Mouse (Mus musculus): ENCODE measurements around the gene Celsr2. TPM values are rescaled to one million over a fixed set of nuclear protein-coding genes. Genes with fewer than 3 reads are reported as not detected.

The Celsr2 gene
- polyA plus RNA-seq (2015; fragmentation: Nextera tagmentation; extraction: Ambion mirVana), result 19.3 and 21.6 TPM in 2 replicates

- H3K4me2 ChIP-seq, result peak within 1 kb of the TSS; percentile 97
- peaks cover 22% of the 10 kb centered on the region for H3K27me3 ChIP-seq
- no peak for ATAC-seq (replicated peaks; ENCODE audit: low FRiP score)
- peak within 1 kb of the TSS; percentile 88 for H3K9ac ChIP-seq
- peaks cover 21% of the 10 kb centered on the region for H3K36me3 ChIP-seq
- peaks cover 11% of the 10 kb centered on the region; the same call in 1 of the 2 replicates for H3K9me3 ChIP-seq (replicated peaks)
- 7% methylated on average over 66 of the region's 67 CpGs for WGBS
- H3K4me1 ChIP-seq, result peaks cover 45% of the 10 kb centered on the region
- peak within 1 kb of the TSS; percentile 87 for H3K4me3 ChIP-seq (replicated peaks)
- H3K27ac ChIP-seq, result peak within 1 kb of the TSS; percentile 75
Measured at GRCm38 (mm10) chr3:108414857-108415830, at the start of gene Celsr2. Gene Celsr2 (minus strand): TSS chr3:108415552.

GRCm38 (mm10) chr3:108458866-108459265 lies 43.5 kb upstream of the Celsr2 start:
- no peak overlapping the region for H3K9ac ChIP-seq
- ATAC-seq (replicated peaks; ENCODE audit: low FRiP score), result peak; percentile 66; the same call in 1 of the 2 replicates
- H3K4me3 ChIP-seq (replicated peaks), result 0 out of 2 replicates have a peak overlapping the region, but pooled peaks have one; percentile 1
- peaks cover 5% of the 10 kb centered on the region; the same call in 1 of the 2 replicates for H3K4me1 ChIP-seq
- H3K27ac ChIP-seq, result no peak overlapping the region
- H3K4me2 ChIP-seq, result peak overlapping the region; percentile 26
- 28% methylated on average over 10 of the region's 10 CpGs for WGBS
- H3K27me3 ChIP-seq, result no peaks in the 10 kb centered on the region
- no peaks in the 10 kb centered on the region for H3K9me3 ChIP-seq (replicated peaks)
- no peaks in the 10 kb centered on the region for H3K36me3 ChIP-seq

- H3K4me1 ChIP-seq, result peaks cover 5% of the 10 kb centered on the region; the same call in 1 of the 2 replicates
- no peaks in the 10 kb centered on the region for H3K36me3 ChIP-seq
- no peaks in the 10 kb centered on the region for H3K27me3 ChIP-seq
- H3K27ac ChIP-seq, result no peak overlapping the region
- no peaks in the 10 kb centered on the region for H3K9me3 ChIP-seq (replicated peaks)
- 55% methylated on average over 14 of the region's 14 CpGs for WGBS
- no peak overlapping the region for H3K9ac ChIP-seq
- ATAC-seq (replicated peaks; ENCODE audit: low FRiP score), result no peak
- H3K4me2 ChIP-seq, result peak overlapping the region; percentile 26
- H3K4me3 ChIP-seq (replicated peaks), result 0 out of 2 replicates have a peak overlapping the region, but pooled peaks have one; percentile 1
Measured at GRCm38 (mm10) chr3:108458380-108458779, 43.0 kb upstream of the Celsr2 start.

- WGBS, result 73% methylated on average over 1 of the region's 1 CpGs
- no peak overlapping the region for H3K27ac ChIP-seq
- H3K9me3 ChIP-seq (replicated peaks), result no peaks in the 10 kb centered on the region
- H3K36me3 ChIP-seq, result no peaks in the 10 kb centered on the region
- H3K4me2 ChIP-seq, result no peak overlapping the region
- no peak for ATAC-seq (replicated peaks; ENCODE audit: low FRiP score)
- H3K4me1 ChIP-seq, result peaks cover 5% of the 10 kb centered on the region; the same call in 1 of the 2 replicates
- H3K9ac ChIP-seq, result no peak overlapping the region
- no peaks in the 10 kb centered on the region for H3K27me3 ChIP-seq
- no peak overlapping the region for H3K4me3 ChIP-seq (replicated peaks)
Measured at GRCm38 (mm10) chr3:108454172-108454571, 38.8 kb upstream of the Celsr2 start.

GRCm38 (mm10) chr3:108451969-108452368 lies 36.6 kb upstream of the Celsr2 start:
- Histone ChIP-seq H3K27ac (no peak overlapping the region), H3K36me3 (no peaks in the 10 kb centered on the region), H3K4me3 (replicated peaks) (no peak overlapping the region), H3K9me3 (replicated peaks) (no peaks in the 10 kb centered on the region), H3K4me2 (no peak overlapping the region), H3K9ac (no peak overlapping the region), H3K4me1 (no peaks in the 10 kb centered on the region), H3K27me3 (no peaks in the 10 kb centered on the region)
- no peak for ATAC-seq (replicated peaks; ENCODE audit: low FRiP score)
- WGBS, result 88% methylated on average over 2 of the region's 2 CpGs

GRCm38 (mm10) chr3:108445366-108445705 lies 30.0 kb upstream of the Celsr2 start:
- peak overlapping the region; percentile 80 for H3K9ac ChIP-seq
- peak; percentile 26 for ATAC-seq (replicated peaks; ENCODE audit: low FRiP score)
- no peaks in the 10 kb centered on the region for H3K9me3 ChIP-seq (replicated peaks)
- peaks cover 11% of the 10 kb centered on the region; the same call in 1 of the 2 replicates for H3K36me3 ChIP-seq
- H3K4me2 ChIP-seq, result peak overlapping the region; percentile 87
- H3K27me3 ChIP-seq, result no peaks in the 10 kb centered on the region
- H3K4me1 ChIP-seq, result peaks cover 23% of the 10 kb centered on the region
- WGBS, result 14% methylated on average over 6 of the region's 6 CpGs
- H3K27ac ChIP-seq, result peak overlapping the region; percentile 89; the same call in 1 of the 2 replicates
- peak overlapping the region; percentile 92 for H3K4me3 ChIP-seq (replicated peaks)

- Histone ChIP-seq H3K9ac (peak within 1 kb of the TSS; percentile 80), H3K27me3 (no peaks in the 10 kb centered on the region), H3K4me1 (peaks cover 23% of the 10 kb centered on the region), H3K27ac (peak within 1 kb of the TSS; percentile 89), H3K9me3 (replicated peaks) (no peaks in the 10 kb centered on the region), H3K4me2 (peak within 1 kb of the TSS; percentile 87), H3K4me3 (replicated peaks) (peak within 1 kb of the TSS; percentile 92), H3K36me3 (peaks cover 13% of the 10 kb centered on the region; the same call in 1 of the 2 replicates)
- under 1% methylated on average over 41 of the region's 41 CpGs for WGBS
- peak; percentile 98 for ATAC-seq (replicated peaks; ENCODE audit: low FRiP score)
Measured at GRCm38 (mm10) chr3:108444698-108445365, 29.5 kb upstream of the Celsr2 start, which contains the start of gene Sars. Gene Sars (minus strand): TSS chr3:108445209.

- Histone ChIP-seq H3K36me3 (peaks cover 18% of the 10 kb centered on the region; the same call in 1 of the 2 replicates), H3K9ac (peak overlapping the region; percentile 80), H3K27ac (peak overlapping the region; percentile 89), H3K27me3 (no peaks in the 10 kb centered on the region), H3K4me3 (replicated peaks) (peak overlapping the region; percentile 92), H3K9me3 (replicated peaks) (no peaks in the 10 kb centered on the region), H3K4me1 (peaks cover 23% of the 10 kb centered on the region), H3K4me2 (peak overlapping the region; percentile 87)
- 15% methylated on average over 8 of the region's 8 CpGs for WGBS
- peak; percentile 28; the same call in 1 of the 2 replicates for ATAC-seq (replicated peaks; ENCODE audit: low FRiP score)
Measured at GRCm38 (mm10) chr3:108444029-108444428, 28.7 kb upstream of the Celsr2 start.

- H3K27me3 ChIP-seq, result no peaks in the 10 kb centered on the region
- WGBS, result 85% methylated on average over 7 of the region's 7 CpGs
- H3K27ac ChIP-seq, result no peak overlapping the region
- H3K4me1 ChIP-seq, result no peaks in the 10 kb centered on the region
- H3K4me2 ChIP-seq, result no peak overlapping the region
- H3K4me3 ChIP-seq (replicated peaks), result no peak overlapping the region
- H3K9ac ChIP-seq, result no peak overlapping the region
- ATAC-seq (replicated peaks; ENCODE audit: low FRiP score), result no peak
- H3K9me3 ChIP-seq (replicated peaks), result no peaks in the 10 kb centered on the region
- H3K36me3 ChIP-seq, result peaks cover 72% of the 10 kb centered on the region
Measured at GRCm38 (mm10) chr3:108436380-108436714, 21.0 kb upstream of the Celsr2 start.

GRCm38 (mm10) chr3:108435701-108436379 lies 20.5 kb upstream of the Celsr2 start:
- no peaks in the 10 kb centered on the region for H3K9me3 ChIP-seq (replicated peaks)
- H3K4me2 ChIP-seq, result no peak overlapping the region
- H3K27me3 ChIP-seq, result no peaks in the 10 kb centered on the region
- H3K4me3 ChIP-seq (replicated peaks), result no peak overlapping the region
- no peak overlapping the region for H3K27ac ChIP-seq
- H3K36me3 ChIP-seq, result peaks cover 75% of the 10 kb centered on the region
- 85% methylated on average over 17 of the region's 17 CpGs for WGBS
- no peak overlapping the region for H3K9ac ChIP-seq
- no peak for ATAC-seq (replicated peaks; ENCODE audit: low FRiP score)
- H3K4me1 ChIP-seq, result no peaks in the 10 kb centered on the region

GRCm38 (mm10) chr3:108433881-108434495 lies 18.6 kb upstream of the Celsr2 start:
- peaks cover 85% of the 10 kb centered on the region for H3K36me3 ChIP-seq
- H3K9ac ChIP-seq, result no peak overlapping the region
- no peaks in the 10 kb centered on the region for H3K4me1 ChIP-seq
- ATAC-seq (replicated peaks; ENCODE audit: low FRiP score), result no peak
- WGBS, result 52% methylated on average over 19 of the region's 19 CpGs
- H3K27me3 ChIP-seq, result no peaks in the 10 kb centered on the region
- H3K4me3 ChIP-seq (replicated peaks), result no peak overlapping the region
- no peak overlapping the region for H3K4me2 ChIP-seq
- H3K9me3 ChIP-seq (replicated peaks), result no peaks in the 10 kb centered on the region
- H3K27ac ChIP-seq, result no peak overlapping the region

All from kidney, embryonic 15.5 days (tissue).